Mouse (Mus musculus) testis, adult 2 months (tissue): Measurements from ENCODE around the gene Lamtor3.

Source experiments
- CTCF ChIP-seq: fragments of 200-500 bp; IDR thresholded peaks from 2 replicates; pipeline ENCODE4 v1.5.1; 2012; ENCODE audit warnings: low read depth, mild to moderate bottlenecking, inconsistent platforms, low read length, moderate library complexity; ENCODE audit not compliant: control insufficient read depth, insufficient read depth, insufficient replicate concordance
- POLR2A ChIP-seq: fragments of 200-500 bp; IDR thresholded peaks from 2 replicates; pipeline ENCODE4 v1.6.1; 2012; ENCODE audit warnings: low read depth, mild to moderate bottlenecking, inconsistent platforms, low read length, moderate library complexity; ENCODE audit not compliant: control insufficient read depth

GRCm38 (mm10) chr3:137893789-137894188, 24.5 kb upstream of the Lamtor3 start:
- TF ChIP-seq CTCF (no peak), POLR2A (no peak)
